Mouse (Mus musculus): ENCODE results near the gene Iqch.
"Not testable (repeated sequence)": the region's sequence is repeated elsewhere in the genome, so short reads cannot be mapped to it uniquely, and the experiment has no call there.

Gene Iqch

DNA sequence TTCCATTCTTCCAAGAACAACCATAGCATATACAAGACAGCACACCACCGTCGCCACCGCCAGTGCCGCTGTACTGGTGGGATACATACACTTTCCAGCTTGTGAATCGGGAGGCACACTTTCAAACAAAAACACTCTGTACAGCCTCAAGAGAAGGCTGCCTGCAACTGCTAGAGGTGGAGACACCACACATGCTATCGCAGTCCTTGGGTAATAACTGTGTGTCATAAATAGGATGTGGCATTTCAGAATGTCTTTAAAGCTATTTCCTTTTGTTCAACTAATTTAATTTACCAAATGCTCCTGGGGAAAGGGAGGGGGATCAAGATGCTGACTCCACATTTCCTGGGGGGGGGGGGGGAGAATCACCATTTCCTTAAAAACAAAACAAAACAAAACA is 34.0 kb downstream of the Iqch start:
- in situ Hi-C loops (cut with MboI) = no loop called here

DNA sequence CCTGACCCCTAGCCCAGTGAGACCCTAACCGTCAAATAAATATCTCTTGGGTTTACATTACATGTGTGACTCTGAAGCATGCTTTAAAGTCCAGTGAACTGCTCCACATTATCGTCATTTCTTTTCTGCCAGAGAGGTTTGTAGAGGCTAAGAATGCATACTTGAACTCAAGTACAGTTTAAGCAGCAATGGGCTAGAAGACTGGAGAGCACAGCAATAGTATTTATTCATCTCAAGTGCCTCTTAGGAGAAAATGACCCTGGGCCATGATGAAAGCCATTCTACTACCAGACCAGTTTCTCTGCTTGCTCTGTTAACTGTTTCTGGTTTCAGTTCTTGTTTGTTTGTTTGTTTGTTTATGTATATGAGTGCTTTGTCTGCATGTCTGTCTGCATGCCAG is 38.9 kb downstream of the Iqch start:
- in situ Hi-C loops (cut with MboI) = no loop called here

- in situ Hi-C loops (cut with MboI) = no loop called here
Measured at GRCm38 (mm10) chr9:63561931-63562330, 40.4 kb downstream of the Iqch start.

GRCm38 (mm10) chr9:63556933-63557332 is 45.4 kb downstream of the Iqch start:
- in situ Hi-C loops (cut with MboI) = no loop called here

- in situ Hi-C loops (cut with MboI) = no loop called here
Measured at GRCm38 (mm10) chr9:63556316-63556715, 46.0 kb downstream of the Iqch start.

DNA sequence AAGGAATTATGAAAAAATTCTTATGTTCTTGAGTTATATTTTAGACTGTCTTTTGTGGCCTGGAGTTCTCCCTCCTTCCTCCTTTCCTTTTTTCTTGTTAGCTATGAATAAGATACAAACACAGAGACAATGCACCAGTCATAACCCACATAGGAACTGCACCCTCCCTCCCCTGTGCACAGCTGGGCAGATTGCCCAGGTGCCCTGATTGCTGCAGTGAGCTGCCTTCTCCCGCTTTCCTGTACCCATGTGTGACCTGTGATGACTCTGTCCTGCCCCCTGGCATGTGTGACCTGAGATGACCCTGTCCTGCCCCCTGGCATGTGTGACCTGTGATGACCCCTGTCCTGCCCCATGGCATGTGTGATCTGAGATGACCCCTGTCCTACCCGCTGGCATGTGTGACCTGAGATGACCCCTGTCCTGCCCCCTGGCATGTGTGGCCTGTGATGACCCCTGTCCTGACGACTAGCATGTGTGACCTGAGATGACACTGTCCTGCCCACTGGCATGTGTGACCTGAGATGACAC is 46.8 kb downstream of the Iqch start:
- in situ Hi-C loops (cut with MboI) = no loop called here

GRCm38 (mm10) chr9:63553628-63554027 is 48.7 kb downstream of the Iqch start:
- in situ Hi-C loops (cut with MboI) = no loop called here

DNA sequence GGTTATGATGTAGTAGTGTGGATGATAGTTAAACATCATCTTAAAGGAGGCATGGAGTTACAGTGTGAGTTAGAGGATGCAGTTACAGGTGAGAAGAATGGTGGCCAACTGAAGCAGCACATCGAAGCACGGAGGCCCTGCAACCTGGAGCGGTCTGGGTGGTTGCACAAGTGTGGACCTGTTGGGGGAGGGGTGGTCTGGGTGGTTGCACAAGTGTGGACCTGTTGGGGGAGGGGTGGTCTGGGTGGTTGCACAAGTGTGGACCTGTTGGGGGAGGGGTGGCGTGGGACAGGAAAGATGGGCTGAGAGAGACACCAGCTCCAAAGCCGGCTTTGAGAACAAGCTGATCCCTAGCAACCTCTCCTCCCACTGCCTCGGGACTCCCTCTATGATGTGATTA is 51.6 kb downstream of the Iqch start:
- in situ Hi-C loops (cut with MboI) = not testable (repeated sequence)

DNA sequence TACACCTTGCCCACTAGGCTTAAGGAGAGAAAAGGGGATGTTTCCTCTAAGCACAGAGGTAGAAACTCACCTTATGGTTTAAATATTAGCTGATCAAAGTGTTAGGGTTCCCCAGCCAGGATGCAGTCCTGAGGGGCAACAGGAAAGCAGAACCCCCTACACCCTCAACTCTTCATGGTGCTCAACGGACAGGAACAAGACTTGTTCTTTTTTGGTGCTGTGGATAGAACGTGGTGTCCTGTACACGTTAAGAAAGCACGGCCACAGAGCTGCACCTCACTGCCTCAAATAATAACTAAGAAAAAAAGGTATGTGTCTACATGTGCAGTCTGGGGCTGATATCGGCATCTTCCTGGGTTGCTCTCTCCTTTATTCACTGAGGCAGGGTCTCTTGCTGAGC is 53.3 kb downstream of the Iqch start:
- in situ Hi-C loops (cut with MboI) = no loop called here

GRCm38 (mm10) chr9:63541926-63542325 is 60.4 kb downstream of the Iqch start:
- in situ Hi-C loops (cut with MboI) = no loop called here

- in situ Hi-C loops (cut with MboI) = no loop called here
Measured at GRCm38 (mm10) chr9:63541301-63541700, 61.0 kb downstream of the Iqch start.

DNA sequence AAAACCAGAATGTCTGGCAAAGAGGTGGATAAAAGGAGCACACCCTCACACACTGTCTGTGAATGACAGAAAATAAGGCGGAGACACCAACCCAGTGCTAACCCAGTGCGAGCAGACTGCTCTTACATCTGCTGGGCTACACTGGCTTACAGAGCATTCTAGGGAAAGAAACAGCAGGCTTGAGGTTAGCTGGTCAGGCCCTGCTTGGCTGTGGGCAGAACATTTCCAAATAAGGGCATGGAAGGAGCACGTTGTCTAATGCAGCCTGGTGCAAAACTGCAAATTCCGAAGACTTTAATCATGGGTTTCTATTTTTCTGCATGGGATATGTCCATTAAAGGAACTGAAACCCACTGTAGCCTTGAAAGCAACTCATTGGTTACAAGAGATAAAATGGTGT is 64.8 kb downstream of the Iqch start:
- in situ Hi-C loops (cut with MboI) = no loop called here

GRCm38 (mm10) chr9:63535042-63535441 is 67.3 kb downstream of the Iqch start:
- in situ Hi-C loops (cut with MboI) = no loop called here

DNA sequence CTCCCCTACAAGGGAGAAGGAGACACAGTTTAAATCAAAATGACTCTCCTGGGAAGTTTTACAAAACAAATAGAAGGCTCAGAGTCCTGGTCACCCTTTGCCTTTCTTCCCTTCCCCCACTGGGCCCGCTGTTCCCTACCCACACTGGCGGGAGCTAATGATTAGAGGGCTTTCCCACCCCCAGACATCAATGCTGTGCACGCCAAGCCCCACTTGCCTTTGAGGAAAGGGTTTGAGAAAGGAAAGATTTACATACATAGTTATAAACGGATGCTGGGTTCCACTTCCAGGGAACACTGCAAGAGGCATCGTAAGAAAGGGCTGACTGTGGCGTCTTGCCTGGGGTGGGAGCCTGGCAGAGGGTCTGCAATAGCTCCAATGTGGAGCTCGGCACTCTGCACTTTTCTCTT is 67.9 kb downstream of the Iqch start:
- in situ Hi-C loops (cut with MboI) = no loop called here

GRCm38 (mm10) chr9:63532966-63533711 is 69.2 kb downstream of the Iqch start:
- in situ Hi-C loops (cut with MboI) = no loop called here

- in situ Hi-C loops (cut with MboI) = no loop called here
Measured at GRCm38 (mm10) chr9:63523937-63524253, 78.4 kb downstream of the Iqch start.

DNA sequence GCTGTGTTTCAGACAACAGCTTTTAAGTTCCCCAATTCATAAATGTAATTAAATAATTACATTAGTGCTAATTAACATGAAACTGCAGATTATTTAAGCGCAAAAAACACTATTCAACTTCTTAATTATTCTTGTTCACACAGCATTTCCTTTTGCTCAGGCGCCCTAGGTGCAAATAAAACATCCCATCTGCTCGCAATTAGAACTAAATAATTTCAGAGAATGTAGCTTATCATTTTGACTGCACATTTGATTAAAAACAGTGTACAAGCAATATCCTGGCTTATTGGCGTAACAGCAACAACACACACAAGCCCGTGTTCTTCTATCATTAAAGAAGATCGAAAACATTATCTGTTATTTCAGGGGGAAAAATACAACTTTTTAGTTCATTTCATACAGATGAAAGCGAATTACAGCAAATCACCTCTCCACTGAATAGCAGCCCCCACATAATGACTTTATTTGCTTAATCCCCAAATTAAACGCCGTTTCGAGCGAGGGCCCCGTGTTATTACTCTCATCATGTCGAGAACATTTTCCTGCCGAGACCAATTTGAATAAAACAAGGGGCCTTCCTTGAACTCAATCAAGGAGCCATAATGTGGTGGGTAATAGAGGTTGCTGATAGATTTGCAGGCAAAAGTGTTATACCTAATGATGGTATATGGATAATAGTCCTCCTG is 78.9 kb downstream of the Iqch start:
- in situ Hi-C loops (cut with MboI) = no loop called here

- in situ Hi-C loops (cut with MboI) = no loop called here
Measured at GRCm38 (mm10) chr9:63512851-63513250, 89.4 kb downstream of the Iqch start.

DNA sequence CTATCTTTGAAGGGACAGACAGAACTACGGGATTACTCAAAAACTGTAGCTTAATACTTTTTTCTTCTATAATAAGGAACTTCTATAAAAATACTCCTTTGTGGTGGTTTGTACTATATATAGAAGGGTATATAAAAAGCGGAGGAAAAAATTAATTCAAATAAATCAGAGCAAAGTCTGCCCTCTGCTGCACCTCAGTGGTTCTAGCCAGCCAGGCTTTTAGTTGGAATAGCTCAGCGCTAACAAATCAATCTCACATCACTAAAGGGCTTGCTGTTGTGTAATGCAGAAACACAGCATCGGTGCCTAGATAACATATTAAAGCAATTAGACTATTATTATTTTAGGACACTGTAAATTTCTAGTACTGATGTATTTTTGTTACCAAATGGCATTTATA is 91.3 kb downstream of the Iqch start:
- in situ Hi-C loops (cut with MboI) = no loop called here

DNA sequence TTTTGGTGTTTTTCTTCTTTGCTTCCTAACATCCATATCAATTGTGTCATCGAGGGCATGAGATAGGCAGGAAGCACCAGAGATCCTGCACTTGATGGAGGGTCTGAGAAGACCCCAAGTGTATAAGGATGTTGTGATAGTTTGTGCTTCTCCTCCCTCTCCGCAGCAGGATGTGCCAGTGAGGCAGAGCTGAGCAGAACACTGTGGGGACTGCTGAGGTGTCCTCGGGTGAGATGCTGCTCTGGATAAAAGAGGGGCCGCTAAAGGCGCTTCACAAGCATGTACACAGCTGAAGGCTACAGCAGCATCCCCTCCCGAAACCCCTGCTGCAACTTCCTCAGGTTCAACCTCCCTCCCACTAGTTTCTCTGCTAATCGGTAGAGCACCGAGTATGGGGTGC is 95.2 kb downstream of the Iqch start:
- in situ Hi-C loops (cut with MboI) = no loop called here

DNA sequence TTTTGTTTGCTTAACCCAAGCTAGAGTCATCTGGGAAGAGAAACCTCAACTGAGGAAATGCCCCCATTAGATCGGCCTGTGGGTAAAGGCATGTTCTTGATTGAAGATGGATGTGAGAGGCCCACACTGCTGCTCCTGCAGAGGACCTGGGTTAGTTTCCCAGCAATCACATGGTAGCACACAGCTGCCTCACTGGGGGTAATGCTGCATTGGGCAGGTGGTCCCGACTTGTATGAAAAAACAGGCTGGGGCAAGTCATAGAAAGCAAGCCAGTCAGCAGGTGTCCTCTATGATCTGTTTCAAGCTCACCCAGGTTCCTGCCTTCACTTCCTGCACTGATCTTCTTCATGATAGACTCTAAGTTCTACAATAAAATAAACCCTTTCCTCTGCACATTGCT is 98.4 kb downstream of the Iqch start:
- in situ Hi-C loops (cut with MboI) = no loop called here

- in situ Hi-C loops (cut with MboI) = no loop called here
Measured at GRCm38 (mm10) chr9:63501516-63501915, 100.8 kb downstream of the Iqch start.

- in situ Hi-C loops (cut with MboI) = no loop called here
Measured at GRCm38 (mm10) chr9:63499912-63500311, 102.4 kb downstream of the Iqch start.

DNA sequence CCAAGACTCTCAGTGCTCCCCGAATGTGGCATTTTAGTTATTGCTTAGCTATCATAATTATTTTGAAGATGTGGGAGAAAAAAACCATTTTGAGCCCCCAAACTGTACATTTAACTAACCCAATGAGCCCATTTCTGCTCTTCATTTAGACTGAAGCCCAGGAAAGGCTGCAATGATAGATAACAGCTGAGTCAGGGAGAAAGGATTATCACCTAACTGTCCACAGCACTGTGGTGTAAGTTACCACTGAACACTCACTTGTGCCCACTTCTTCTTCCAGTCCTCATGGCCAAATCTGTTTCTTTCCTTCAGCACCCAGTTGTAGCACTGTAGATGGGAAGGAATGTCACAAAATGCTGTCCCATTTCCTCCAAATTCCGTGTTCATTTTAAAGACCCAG is 106.5 kb downstream of the Iqch start:
- in situ Hi-C loops (cut with MboI) = no loop called here

All from mature B cell (primary cell).